Mouse (Mus musculus) heart, embryonic 15.5 days (tissue): ENCODE data around the gene Gm10842. TPM values are rescaled to one million over a fixed set of nuclear protein-coding genes. Genes with fewer than 3 reads are reported as not detected.

Experiments used
- ATAC-seq: fragments of 200-750 bp; cut with Nextera tagmentation; replicated peaks from 2 replicates; pipeline ENCODE4 v1.8.0; 2017; ENCODE audit warnings: low read depth, moderate TSS enrichment; ENCODE audit not compliant: insufficient number of reproducible peaks, insufficient read depth, low FRiP score
- H3K27ac ChIP-seq: fragments of 300-500 bp; sonication (generic); 2 replicates; pipeline ENCODE4 v1.5.1; 2015; ENCODE audit warnings: mild to moderate bottlenecking, inconsistent platforms
- H3K27me3 ChIP-seq: fragments of 300-500 bp; sonication (generic); 2 replicates; pipeline ENCODE4 v1.6.1; 2015; ENCODE audit warnings: inconsistent platforms
- H3K36me3 ChIP-seq: fragments of 300-500 bp; sonication (generic); 2 replicates; pipeline ENCODE4 v1.6.1; 2015; ENCODE audit warnings: mild to moderate bottlenecking, inconsistent platforms
- H3K4me1 ChIP-seq: fragments of 300-500 bp; sonication (generic); replicated peaks from 2 replicates; pipeline ENCODE4 v1.6.1; 2015; ENCODE audit warnings: inconsistent platforms
- H3K4me2 ChIP-seq: fragments of 300-500 bp; sonication (generic); 2 replicates; pipeline ENCODE4 v1.6.1; 2015; ENCODE audit warnings: inconsistent platforms, mild to moderate bottlenecking, moderate library complexity
- H3K4me3 ChIP-seq: fragments of 300-500 bp; sonication (generic); 2 replicates; pipeline ENCODE4 v1.5.1; 2015; ENCODE audit warnings: mild to moderate bottlenecking, inconsistent platforms
- H3K9ac ChIP-seq: fragments of 300-500 bp; sonication (generic); 2 replicates; pipeline ENCODE4 v1.6.1; 2015; ENCODE audit warnings: mild to moderate bottlenecking, inconsistent platforms
- H3K9me3 ChIP-seq: fragments of 300-500 bp; sonication (generic); replicated peaks from 2 replicates; pipeline ENCODE4 v1.6.1; 2016; ENCODE audit warnings: inconsistent platforms
- WGBS: fragments of 180-500 bp; shearing (Covaris S2); methylation state at CpG from one replicate; pipeline ENCODE4 v1.1.7; 2015; ENCODE audit warnings: mixed read lengths; 5-methylcytosine and 5-hydroxymethylcytosine counted together
- polyA plus RNA-seq: library from polyadenylated mRNA; unstranded; fragments of >200 nt; fragmentation: Nextera tagmentation; extraction: Ambion mirVana; gene quantifications from 2 replicates; pipeline ENCODE4 v1.2.1, GENCODE M21; 2015

Gm10842 gene
- polyA plus RNA-seq, 1 experiment from 2014 or later: not detected

DNA sequence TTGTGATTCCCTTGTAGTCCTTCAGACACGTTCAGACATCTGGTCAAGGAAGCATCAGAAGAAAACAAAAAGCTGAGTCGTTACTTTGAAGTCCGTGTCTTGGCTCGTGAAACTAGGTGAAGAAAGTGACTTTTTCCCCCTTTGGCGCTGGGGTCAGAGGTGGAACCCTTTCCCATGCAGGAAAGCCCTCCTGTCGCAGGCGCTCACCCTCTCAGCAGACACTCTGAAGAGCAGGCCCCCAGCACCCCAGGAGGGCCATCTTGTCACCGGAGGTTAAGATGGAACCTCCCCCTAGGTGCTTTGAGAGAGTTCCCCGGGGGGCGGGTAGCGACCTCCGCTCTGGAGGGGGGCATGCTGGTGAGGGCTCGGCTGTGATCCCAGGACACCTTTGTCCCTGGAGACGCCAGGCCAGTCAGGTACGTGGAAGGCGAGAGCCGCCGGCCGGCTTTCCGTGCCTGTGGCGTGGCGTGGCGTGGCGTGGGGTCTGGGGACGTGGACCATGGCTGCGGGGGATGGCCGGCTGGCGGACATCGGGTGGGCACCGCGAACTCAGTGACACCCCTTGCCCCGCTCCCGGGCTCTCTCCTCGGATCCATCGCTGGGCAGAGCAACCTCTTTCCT is 33.9 kb downstream of the Gm10842 start:
- Histone ChIP-seq H3K36me3 (peaks cover 13% of the 10 kb centered on the region), H3K27ac (peak overlapping the region; percentile 95), H3K9me3 (no peaks in the 10 kb centered on the region), H3K4me3 (peak overlapping the region; percentile 99), H3K4me2 (peak overlapping the region; percentile 80), H3K4me1 (peaks cover 25% of the 10 kb centered on the region), H3K27me3 (no peaks in the 10 kb centered on the region), H3K9ac (peak overlapping the region; percentile 88)
- under 1% methylated on average over 35 of the region's 35 CpGs for WGBS
- ATAC-seq: peak; percentile 5; the same call in 1 of the 2 replicates

DNA sequence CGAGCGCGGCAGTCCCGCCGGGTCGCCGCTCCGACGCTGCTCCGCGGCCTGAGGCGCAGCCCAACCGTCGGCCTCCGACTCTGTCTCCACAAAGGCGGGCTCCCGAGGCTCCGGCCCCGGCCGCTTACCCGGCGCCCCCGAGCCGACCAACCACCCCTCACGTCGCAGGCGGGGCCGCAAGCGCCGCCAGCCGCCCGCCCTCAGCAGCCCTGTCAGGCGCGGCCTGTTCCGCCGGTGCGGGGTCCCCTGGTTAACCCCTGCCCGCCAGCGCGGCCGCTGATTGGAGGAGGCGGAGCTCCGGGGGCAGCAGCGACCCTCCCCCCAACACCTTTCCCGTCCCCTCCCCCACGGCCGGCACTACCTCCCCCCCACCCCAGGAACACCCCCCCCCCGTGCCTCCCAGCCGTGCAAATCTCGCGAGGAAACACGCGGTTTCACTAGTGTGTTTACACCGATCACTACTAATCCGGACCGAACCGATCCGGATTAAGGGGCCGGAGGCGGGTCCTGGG is 34.5 kb downstream of the Gm10842 start:
- Histone ChIP-seq H3K4me1 (peaks cover 25% of the 10 kb centered on the region), H3K9ac (peak overlapping the region; percentile 98), H3K36me3 (peaks cover 18% of the 10 kb centered on the region), H3K27me3 (no peaks in the 10 kb centered on the region), H3K4me3 (peak overlapping the region; percentile 99), H3K4me2 (peak overlapping the region; percentile 80), H3K9me3 (no peaks in the 10 kb centered on the region), H3K27ac (peak overlapping the region; percentile 95)
- peak; percentile 97 for ATAC-seq
- WGBS: under 1% methylated on average over 46 of the region's 60 CpGs

DNA sequence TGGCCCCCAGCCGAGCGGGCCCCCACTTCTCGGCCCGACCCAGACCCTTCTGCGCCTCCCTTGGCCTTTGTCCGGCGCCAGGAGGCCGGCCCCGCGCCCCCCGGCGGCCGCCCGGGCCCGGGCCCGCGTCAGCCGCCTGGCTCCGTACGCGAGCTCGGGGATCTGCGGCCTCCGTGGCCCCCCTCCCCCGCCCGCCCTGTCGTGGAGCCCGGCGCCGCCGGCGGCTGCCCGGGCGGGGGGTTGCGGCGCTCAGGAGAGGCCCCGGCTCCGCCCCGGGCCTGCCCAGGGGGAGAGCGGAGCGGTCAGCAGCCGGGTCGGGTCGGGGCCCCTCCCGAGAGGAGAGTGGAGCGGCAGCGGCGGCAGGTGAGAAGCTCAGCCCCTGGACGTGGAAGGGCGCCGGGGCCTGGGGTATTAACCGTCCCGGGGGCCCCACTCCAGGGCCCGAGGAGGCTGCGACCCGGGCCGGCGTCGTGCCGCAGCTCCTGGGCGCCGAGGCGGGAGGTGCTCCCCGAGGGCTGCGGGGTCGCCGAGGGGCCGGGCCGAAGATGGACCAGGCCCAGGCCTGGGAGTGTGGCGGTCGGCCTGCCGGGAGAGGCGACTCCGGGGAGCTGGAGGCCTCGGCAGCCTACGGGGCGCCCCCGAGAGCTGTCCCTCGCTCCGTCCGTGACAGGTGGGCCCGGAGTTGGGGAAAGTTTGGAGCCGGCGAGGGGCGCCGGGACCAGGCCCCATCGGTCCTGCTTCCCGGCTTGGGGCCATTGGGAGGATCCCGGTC is 35.2 kb downstream of the Gm10842 start:
- WGBS: under 1% methylated on average over 76 of the region's 89 CpGs
- peak; percentile 54 for ATAC-seq
- H3K36me3 ChIP-seq: peaks cover 18% of the 10 kb centered on the region

DNA sequence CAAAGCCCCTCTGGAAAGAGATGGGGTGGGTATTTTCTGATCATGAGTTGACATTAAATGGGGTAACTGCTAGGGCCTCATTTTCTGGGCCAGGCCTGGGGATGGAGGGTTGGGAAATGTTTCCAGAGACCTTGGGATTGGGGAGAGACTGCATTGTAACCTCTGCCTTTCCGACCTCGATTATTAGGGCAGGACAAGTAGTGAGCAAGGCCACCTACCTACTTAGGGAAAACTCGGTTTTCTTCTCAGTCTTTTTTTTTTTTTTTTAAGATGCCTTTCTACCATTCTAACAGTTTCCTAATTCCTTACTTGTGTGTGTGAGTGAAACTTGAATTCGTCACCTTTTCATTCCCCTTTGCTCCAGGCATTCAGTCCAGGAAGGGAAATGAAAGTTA is 35.8 kb downstream of the Gm10842 start:
- Histone ChIP-seq H3K4me1 (peaks cover 25% of the 10 kb centered on the region), H3K9ac (peak overlapping the region; percentile 98), H3K36me3 (peaks cover 18% of the 10 kb centered on the region), H3K4me2 (peak overlapping the region; percentile 72), H3K27ac (peak overlapping the region; percentile 95), H3K27me3 (no peaks in the 10 kb centered on the region), H3K4me3 (peak overlapping the region; percentile 99), H3K9me3 (no peaks in the 10 kb centered on the region)
- WGBS: 5% methylated on average over 4 of the region's 4 CpGs
- ATAC-seq: no peak

More for the DNA sequence above, 35.2 kb downstream of the Gm10842 start:
- no peaks in the 10 kb centered on the region for H3K27me3 ChIP-seq
- peak overlapping the region; percentile 95 for H3K27ac ChIP-seq
- peak overlapping the region; percentile 99 for H3K4me3 ChIP-seq
- H3K4me1 ChIP-seq: peaks cover 25% of the 10 kb centered on the region
- peak overlapping the region; percentile 98 for H3K9ac ChIP-seq
- H3K4me2 ChIP-seq: peak overlapping the region; percentile 72
- no peaks in the 10 kb centered on the region for H3K9me3 ChIP-seq

DNA sequence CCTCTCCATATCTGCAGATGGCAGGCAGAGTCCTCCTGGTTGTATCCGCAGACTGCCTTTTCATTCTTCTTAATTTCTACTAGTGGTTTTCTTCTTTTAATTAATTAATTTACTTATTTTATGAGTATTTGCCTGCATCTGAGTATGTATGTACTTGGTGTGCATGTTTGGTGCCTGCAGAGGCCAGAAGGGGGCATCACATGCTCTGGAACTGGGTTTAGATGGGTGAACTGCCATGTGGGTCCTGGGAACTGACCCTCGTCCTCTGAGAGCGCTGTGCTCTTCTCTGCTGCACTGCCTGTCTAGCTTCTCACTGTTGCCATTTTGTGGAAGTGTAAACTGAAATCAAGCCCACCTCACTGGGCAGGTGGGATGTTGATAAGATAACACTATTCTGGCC is 38.0 kb downstream of the Gm10842 start:
- Histone ChIP-seq H3K36me3 (peaks cover 18% of the 10 kb centered on the region), H3K9me3 (no peaks in the 10 kb centered on the region), H3K27ac (no peak overlapping the region), H3K4me3 (no peak overlapping the region), H3K27me3 (no peaks in the 10 kb centered on the region), H3K4me1 (peaks cover 14% of the 10 kb centered on the region), H3K9ac (no peak overlapping the region), H3K4me2 (no peak overlapping the region)
- ATAC-seq: no peak
- WGBS: 94% methylated on average over 3 of the region's 3 CpGs

DNA sequence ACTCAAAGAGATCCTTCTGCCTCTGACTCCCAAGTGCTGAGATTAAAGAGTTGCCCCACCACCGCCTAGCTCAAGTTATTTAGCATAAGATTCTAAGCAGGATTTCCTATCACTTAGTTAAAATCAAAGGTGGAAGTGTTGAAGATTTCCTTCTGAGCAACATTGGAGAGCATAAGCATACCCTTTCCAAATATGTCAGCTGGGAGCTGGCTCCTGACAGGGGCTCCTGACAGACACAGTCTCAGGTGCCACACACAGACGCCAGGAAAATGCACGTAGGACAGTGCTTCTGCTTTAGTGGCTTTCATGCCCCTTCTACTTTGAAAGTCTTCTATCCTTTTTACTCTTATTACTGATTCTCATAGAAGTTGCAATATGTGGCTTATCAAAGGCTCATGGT is 45.5 kb downstream of the Gm10842 start:
- Histone ChIP-seq H3K4me1 (peaks cover 3% of the 10 kb centered on the region), H3K9ac (no peak overlapping the region), H3K4me2 (no peak overlapping the region), H3K27ac (no peak overlapping the region), H3K4me3 (no peak overlapping the region), H3K27me3 (no peaks in the 10 kb centered on the region), H3K9me3 (no peaks in the 10 kb centered on the region), H3K36me3 (peaks cover 12% of the 10 kb centered on the region; the same call in 1 of the 2 replicates)
- ATAC-seq: no peak
- 83% methylated on average over 3 of the region's 3 CpGs for WGBS

Other genes with a start within 250 kb of the Gm10842 start
- gene Efcab3, start 83.3 kb upstream of the Gm10842 start, polyA plus RNA-seq: not detected in 2 replicates
- gene Mettl2, start 20.5 kb upstream of the Gm10842 start, polyA plus RNA-seq: 21.8 and 25.6 TPM in 2 replicates
- gene Tlk2, start 31.9 kb downstream of the Gm10842 start, polyA plus RNA-seq: 10.5 and 12.4 TPM in 2 replicates
- 8.0 and 11.7 TPM in 2 replicates for gene Mrc2, start 145.8 kb downstream of the Gm10842 start, polyA plus RNA-seq